In the genomic region with DNA sequence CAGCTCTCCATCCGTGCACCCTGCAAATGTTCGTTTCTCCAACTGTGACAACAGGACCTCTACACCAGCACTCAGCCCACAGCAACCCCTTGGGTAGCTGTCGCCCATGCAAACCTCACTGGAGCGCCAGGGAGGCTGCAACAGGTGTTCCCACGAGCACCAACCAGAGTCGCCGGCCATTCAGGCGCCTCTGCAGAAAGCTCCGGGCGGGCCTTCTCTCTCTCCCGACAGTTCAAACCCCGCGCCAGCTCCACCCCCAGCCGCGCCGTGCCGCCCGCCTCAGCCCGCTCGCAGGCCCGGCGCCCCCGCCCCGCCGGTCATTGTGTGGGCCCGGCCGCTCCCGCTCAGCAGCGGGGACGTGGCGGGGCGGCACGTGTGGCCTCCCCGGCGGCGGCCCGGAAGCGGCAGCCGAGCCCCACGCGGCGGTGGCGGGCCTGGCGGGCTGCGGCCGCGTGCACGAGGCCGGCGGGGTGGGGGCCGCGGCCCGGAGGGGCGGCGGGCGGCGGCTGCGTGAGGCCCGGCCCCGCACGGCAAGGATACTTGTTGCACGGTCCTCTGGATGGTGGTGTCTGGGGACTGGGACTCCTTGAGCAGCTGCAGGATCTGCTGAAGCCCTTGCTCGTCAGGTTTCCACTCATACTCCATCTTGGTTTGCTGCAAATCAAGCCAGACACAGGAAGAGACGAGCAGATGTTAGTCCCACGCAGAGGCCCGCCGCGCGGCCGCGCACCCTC, we compare ENCODE assay signal across 8 mouse cellular contexts. TPM values are rescaled to one million over a fixed set of nuclear protein-coding genes. Genes with fewer than 3 reads are reported as not detected.
DNase-seq lines count a peak whose midpoint lies in the region; ATAC-seq lines count a peak whose summit lies in the region.

No protein-coding gene starts in this region.

- H3K27me3 ChIP-seq in hindbrain, embryonic 13.5 days, result no peaks in the 10 kb centered on the region
- no peaks in the 10 kb centered on the region for H3K27me3 ChIP-seq in megakaryocyte, embryonic 14.5 days (replicated peaks)

- peaks cover 22% of the 10 kb centered on the region for H3K36me3 ChIP-seq in hindbrain, embryonic 13.5 days
- peaks cover 37% of the 10 kb centered on the region for H3K36me3 ChIP-seq in megakaryocyte, embryonic 14.5 days (replicated peaks; ENCODE audit: low read length)

- no peaks in the 10 kb centered on the region for H3K9me3 ChIP-seq in hindbrain, embryonic 13.5 days
- H3K9me3 ChIP-seq in megakaryocyte, embryonic 14.5 days, result no peaks in the 10 kb centered on the region

- peak overlapping the region; percentile 95 for H3K27ac ChIP-seq in hindbrain, embryonic 13.5 days

- peak overlapping the region; percentile 78 for H3K4me3 ChIP-seq in hindbrain, embryonic 13.5 days
- peak overlapping the region; percentile 93 for H3K4me3 ChIP-seq in megakaryocyte, embryonic 14.5 days (replicated peaks)

- peak overlapping the region; percentile 88 for H3K9ac ChIP-seq in hindbrain, embryonic 13.5 days

- H3K4me1 ChIP-seq in hindbrain, embryonic 13.5 days (replicated peaks), result peaks cover 48% of the 10 kb centered on the region
- peaks cover 42% of the 10 kb centered on the region for H3K4me1 ChIP-seq in megakaryocyte, embryonic 14.5 days

- ATAC-seq in hindbrain, embryonic 13.5 days (ENCODE audit: low FRiP score), result peak; percentile 77

- intact Hi-C loops in left cerebral cortex, postnatal 14 days (cut with DNase I), result loop anchor here (5.0 kb wide), 1 partner anchor 37 kb away; a partner anchor contains a TSS

- under 1% methylated on average over 56 of the region's 71 CpGs for WGBS in hindbrain, embryonic 13.5 days

- peak; percentile 63 for DNase-seq in T-cell, adult 2 months (ENCODE audit: low spot score)
- DNase-seq in cerebellum, adult 9-11 months, result peak; percentile 52
- peak; percentile 31 to 36 for DNase-seq in frontal cortex, postnatal 25 days (ENCODE audit: low spot score in 2 of 2)
- DNase-seq in left cerebral cortex, postnatal 14 days (ENCODE audit: low spot score in 2 of 2), result peak; percentile 44 to 48
- DNase-seq in right cerebral cortex, adult 2 months (ENCODE audit: low spot score in 2 of 2), result peak; percentile 50 to 65
- DNase-seq in urinary bladder, postnatal 25 days (ENCODE audit: low spot score), result peak; percentile 65

- peak overlapping the region; percentile 92 for H3K4me2 ChIP-seq in hindbrain, embryonic 13.5 days

RNA-seq across cellular contexts. Expression of a gene that starts 35.9 kb away (rescaled TPM):
- polyA plus RNA-seq in hindbrain, embryonic 13.5 days (2015; fragmentation: Nextera tagmentation; extraction: Ambion mirVana), result 59.5 and 62.5 TPM in 2 replicates
- total RNA-seq in left cerebral cortex, postnatal 14 days (2021), result 10 to 100 TPM; 63.0 to 70.3 TPM
- 0.41 and 2.3 TPM in 2 replicates for polyA plus RNA-seq in megakaryocyte, embryonic 14.5 days (2012; ENCODE audit: insufficient read depth, low replicate concordance)

Comparison
In these comparisons a context has a peak if more than half of its experiments do, and no peak if none do; other contexts are left out.
1. Peak in every context shown above with its lines: DNase-seq, ATAC-seq, H3K4me3 ChIP-seq and H3K27ac ChIP-seq.
2. RNA of a gene that starts 35.9 kb away (polyA plus RNA-seq): 59.5 to 62.5 TPM in hindbrain, embryonic 13.5 days; 0.41 to 2.3 TPM in megakaryocyte, embryonic 14.5 days; every median in the first group is over 10 times any median in the second.